Mouse (Mus musculus): ENCODE results near the gene Fbln5. TPM values are rescaled to one million over a fixed set of nuclear protein-coding genes. Genes with fewer than 3 reads are reported as not detected.

Gene Fbln5
- polyA plus RNA-seq (2017; shearing (Covaris generic)) = not detected

GRCm38 (mm10) chr12:101818608-101819370 is at the start of gene Fbln5:
Gene Fbln5, minus strand, starts transcription at chr12:101819055.

GRCm38 (mm10) chr12:101718054-101718754 is 100.7 kb downstream of the Fbln5 start, which contains the start of gene Tc2n:
Gene Tc2n, minus strand, starts transcription at chr12:101718523.

Other genes starting within 250 kb of the Fbln5 start
- not detected for gene Tc2n, start 100.5 kb downstream of the Fbln5 start, polyA plus RNA-seq (2017; shearing (Covaris generic))
- gene Trip11, start 94.2 kb upstream of the Fbln5 start, polyA plus RNA-seq (2017; shearing (Covaris generic)) = 96.2 TPM
- gene Atxn3, start 139.2 kb upstream of the Fbln5 start, polyA plus RNA-seq (2017; shearing (Covaris generic)) = 26.7 TPM
- 18.3 TPM for gene Cpsf2, start 156.9 kb upstream of the Fbln5 start, polyA plus RNA-seq (2017; shearing (Covaris generic))